Mouse (Mus musculus) G1E (cell line): ENCODE measurements around the gene Evi5.

Source experiments
- CTCF ChIP-seq: IDR thresholded peaks from 2 replicates; pipeline ENCODE4 v1.5.1; 2012; ENCODE audit warnings: low read depth, low read length, inconsistent platforms, mixed read lengths
- GATA1 ChIP-seq: IDR thresholded peaks from 2 replicates; pipeline ENCODE4 v1.6.1; 2012; ENCODE audit warnings: borderline replicate concordance, low read length, inconsistent platforms, mixed read lengths

DNA sequence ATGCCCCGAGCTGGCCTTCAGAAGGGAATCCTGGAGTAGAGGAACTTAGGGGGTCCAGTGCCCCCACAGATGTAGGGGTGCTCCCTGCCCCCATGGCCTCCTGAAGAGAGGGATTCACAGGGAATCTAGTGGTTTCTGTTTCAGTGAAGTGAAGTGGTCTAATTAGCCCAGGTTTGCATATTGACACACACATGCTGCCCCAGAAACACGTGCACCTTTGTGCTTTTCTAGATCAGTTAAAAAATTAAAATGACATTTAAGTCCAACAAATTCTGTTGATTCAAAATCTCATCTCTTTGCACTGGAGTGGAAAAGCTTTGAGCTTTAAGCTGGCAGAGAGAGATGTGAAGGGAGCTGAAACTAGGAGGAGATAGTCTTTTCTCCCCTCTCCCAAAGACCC, 143.1 kb downstream of the Evi5 start:
- TF ChIP-seq CTCF (no peak), GATA1 (no peak)
